Mouse (Mus musculus) spleen, postnatal 4 days (tissue): ENCODE results near the gene Trp53i11.

Experiments
- DNase-seq, 2 experiments: peaks; one replicate each; pipeline ENCODE4 v3.0.0; 2022; ENCODE audit warnings: low spot score in 2 of 2

Trp53i11 gene

GRCm38 (mm10) chr2:93242166-93242565, 54.8 kb downstream of the Trp53i11 start:
- DNase-seq: no peak

DNA sequence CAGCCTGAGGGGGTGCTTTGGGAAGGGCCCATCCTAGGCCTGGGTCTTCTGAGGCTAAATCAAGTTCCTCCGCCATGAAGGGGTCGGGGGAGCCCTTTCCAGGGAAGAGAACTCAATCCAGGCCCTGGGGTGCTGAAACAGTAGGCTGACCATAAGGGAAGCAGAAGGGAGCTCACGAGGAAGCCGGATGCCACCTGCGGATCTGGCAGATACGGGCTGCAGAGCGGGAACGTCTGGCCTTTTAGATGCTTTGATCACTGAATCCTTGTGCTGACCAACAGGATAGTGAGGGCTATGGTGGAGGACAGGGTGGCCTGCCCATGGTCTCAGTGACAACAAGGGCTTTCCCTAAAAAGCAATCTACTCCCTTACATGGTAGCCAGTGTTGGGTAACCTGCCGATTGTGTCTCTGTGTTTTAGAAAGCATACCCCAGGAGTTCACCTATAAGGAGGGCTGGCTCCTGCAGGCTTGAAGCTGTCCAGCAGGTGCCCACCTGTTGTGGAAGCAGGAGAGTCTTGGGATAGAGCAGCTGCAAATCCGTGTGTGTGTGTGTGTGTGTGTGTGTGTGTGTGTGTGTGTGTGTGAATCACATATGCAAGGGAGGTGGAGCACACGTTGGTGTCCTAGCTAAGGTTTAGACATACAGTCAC, 56.2 kb downstream of the Trp53i11 start:
- DNase-seq: peak in 1 of 2 experiments; percentile 53

- DNase-seq: peak in 1 of 2 experiments; percentile 58
Observed at GRCm38 (mm10) chr2:93244090-93244443, 56.7 kb downstream of the Trp53i11 start.

GRCm38 (mm10) chr2:93249058-93249457, 61.7 kb downstream of the Trp53i11 start:
- no peak for DNase-seq

DNA sequence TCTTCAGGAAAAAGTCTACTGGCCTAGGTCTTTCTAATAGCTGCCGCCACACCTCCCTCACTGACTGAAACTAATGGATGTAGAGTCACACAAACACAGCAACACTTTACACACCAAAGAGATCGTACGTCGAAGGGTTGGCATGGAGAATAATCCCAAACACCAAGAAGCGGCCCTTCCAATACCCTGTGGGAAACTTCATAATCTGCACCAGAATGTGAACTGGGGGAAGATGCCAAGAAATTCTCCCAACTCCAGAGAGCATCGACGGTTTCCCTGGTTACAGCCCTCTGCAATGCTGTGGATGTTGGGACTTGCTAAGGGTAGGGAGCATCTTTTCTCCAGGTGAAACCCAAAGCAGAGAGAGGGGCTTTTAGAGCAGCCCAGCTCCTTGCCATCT, 63.3 kb downstream of the Trp53i11 start:
- no peak for DNase-seq
